Mouse (Mus musculus) MEL (cell line): ENCODE measurements at regions not wholly inside any gene's neighbourhood (a gene's known extent, or its start where the extent isn't known, plus 50 kb on each side); places are given as distances from the start of the nearest gene placed in this dataset.

Source experiments
- DNase-seq: peaks from one replicate; pipeline ENCODE4 v3.0.0; 2011; ENCODE audit warnings: low read depth, low spot score
- H3K27ac ChIP-seq: 2 replicates; pipeline ENCODE4 v1.5.1; 2012; ENCODE audit warnings: low read depth, mild to moderate bottlenecking, control low read depth, low read length, moderate library complexity; ENCODE audit not compliant: control insufficient read depth
- H3K27me3 ChIP-seq, 2 experiments: fragments of 150-350 bp in 1 of 2; sonication (generic) in 1 of 2; 2 replicates each; pipeline ENCODE4 v1.6.1; 2012; ENCODE audit warnings: low read length in 2 of 2, mild to moderate bottlenecking in 2 of 2, improper control_type of control experiment in 1 of 2, moderate library complexity in 1 of 2; ENCODE audit not compliant: insufficient read depth in 2 of 2, control insufficient read depth in 1 of 2
- H3K36me3 ChIP-seq, 2 experiments: 2 replicates each; pipeline ENCODE4 v1.6.1; 2012 to 2014; ENCODE audit warnings: low read length in 2 of 2, improper control_type of control experiment in 1 of 2, inconsistent platforms in 1 of 2, mild to moderate bottlenecking in 1 of 2; ENCODE audit not compliant: insufficient read depth in 2 of 2, control insufficient read depth in 1 of 2
- H3K4me1 ChIP-seq, 2 experiments: fragments of 150-350 bp in 1 of 2; sonication (generic) in 1 of 2; 2 replicates each; pipeline ENCODE4 v1.6.1; 2012; ENCODE audit warnings: low read length in 2 of 2, improper control_type of control experiment in 1 of 2, mild to moderate bottlenecking in 1 of 2; ENCODE audit not compliant: insufficient read depth in 2 of 2, control insufficient read depth in 1 of 2
- H3K4me3 ChIP-seq, 2 experiments: fragments of 150-350 bp in 1 of 2; sonication (generic) in 1 of 2; 2 replicates each; pipeline ENCODE4 v1.5.1; 2012; ENCODE audit warnings: low read depth in 2 of 2, low read length in 2 of 2, mild to moderate bottlenecking in 2 of 2, moderate library complexity in 2 of 2, control low read depth in 1 of 2, improper control_type of control experiment in 1 of 2; ENCODE audit not compliant: control insufficient read depth in 1 of 2, insufficient read depth in 1 of 2
- H3K79me2 ChIP-seq: 2 replicates; pipeline ENCODE4 v1.6.1; 2012; ENCODE audit warnings: mild to moderate bottlenecking, low read length, moderate library complexity; ENCODE audit not compliant: control insufficient read depth, poor library complexity, insufficient read depth
- H3K9ac ChIP-seq: 2 replicates; pipeline ENCODE4 v1.6.1; 2012; ENCODE audit warnings: low read depth, mild to moderate bottlenecking, control low read depth, low read length, moderate library complexity; ENCODE audit not compliant: control insufficient read depth, poor library complexity, severe bottlenecking
- H3K9me3 ChIP-seq: fragments of 150-350 bp; sonication (generic); replicated peaks from 2 replicates; pipeline ENCODE4 v1.6.1; 2012; ENCODE audit warnings: mild to moderate bottlenecking, low read length, improper control_type of control experiment, moderate library complexity; ENCODE audit not compliant: insufficient read depth
- BHLHE40 ChIP-seq: IDR thresholded peaks from 2 replicates; pipeline ENCODE4 v1.6.1; 2012; ENCODE audit warnings: low read depth, mild to moderate bottlenecking, inconsistent platforms, low read length, improper control_type of control experiment, borderline replicate concordance
- CHD2 ChIP-seq: IDR thresholded peaks from 2 replicates; pipeline ENCODE4 v1.6.1; 2011; ENCODE audit warnings: low read length, improper control_type of control experiment
- E2F4 ChIP-seq: IDR thresholded peaks from 2 replicates; pipeline ENCODE4 v1.6.1; 2011; ENCODE audit warnings: low read depth, low read length, improper control_type of control experiment, borderline replicate concordance
- ELF1 ChIP-seq: IDR thresholded peaks from 2 replicates; pipeline ENCODE4 v1.6.1; 2014; ENCODE audit warnings: low read depth, mild to moderate bottlenecking, inconsistent platforms, low read length, improper control_type of control experiment, moderate library complexity
- EP300 ChIP-seq, 2 experiments: IDR thresholded peaks; 2 replicates each; pipeline ENCODE4 v1.6.1; 2011; ENCODE audit warnings: improper control_type of control experiment in 2 of 2, low read length in 2 of 2, low read depth in 1 of 2, mild to moderate bottlenecking in 1 of 2
- GABPA ChIP-seq: IDR thresholded peaks from 2 replicates; pipeline ENCODE4 v1.6.1; 2012; ENCODE audit warnings: low read depth, mild to moderate bottlenecking, inconsistent platforms, low read length, improper control_type of control experiment, moderate library complexity
- HCFC1 ChIP-seq: IDR thresholded peaks from 2 replicates; pipeline ENCODE4 v1.6.1; 2012; ENCODE audit warnings: low read depth, mild to moderate bottlenecking, inconsistent platforms, low read length, improper control_type of control experiment, moderate library complexity
- JUND ChIP-seq: IDR thresholded peaks from 2 replicates; pipeline ENCODE4 v1.6.1; 2011; ENCODE audit warnings: low read depth, mild to moderate bottlenecking, improper control_type of control experiment, low read length
- MAFK ChIP-seq: IDR thresholded peaks from 2 replicates; pipeline ENCODE4 v1.6.1; 2011; ENCODE audit warnings: low read depth, mild to moderate bottlenecking, low read length, improper control_type of control experiment, borderline replicate concordance
- MAX ChIP-seq: IDR thresholded peaks from 2 replicates; pipeline ENCODE4 v1.6.1; 2011; ENCODE audit warnings: low read length, improper control_type of control experiment
- MAZ ChIP-seq: IDR thresholded peaks from 2 replicates; pipeline ENCODE4 v1.6.1; 2012; ENCODE audit warnings: low read depth, mild to moderate bottlenecking, inconsistent platforms, low read length, improper control_type of control experiment
- MXI1 ChIP-seq: IDR thresholded peaks from 2 replicates; pipeline ENCODE4 v1.6.1; 2011; ENCODE audit warnings: mild to moderate bottlenecking, low read depth, low read length, improper control_type of control experiment
- MYB ChIP-seq: IDR thresholded peaks from 2 replicates; pipeline ENCODE4 v1.6.1; 2011; ENCODE audit warnings: mild to moderate bottlenecking, low read depth, low read length, improper control_type of control experiment
- NRF1 ChIP-seq: IDR thresholded peaks from 2 replicates; pipeline ENCODE4 v1.6.1; 2014; ENCODE audit warnings: low read depth, mild to moderate bottlenecking, inconsistent platforms, low read length, improper control_type of control experiment, moderate library complexity; ENCODE audit not compliant: poor library complexity, insufficient read depth, severe bottlenecking
- POLR2A ChIP-seq, 2 experiments: IDR thresholded peaks; 2 replicates each; pipeline ENCODE4 v1.6.1; 2011 to 2012; ENCODE audit warnings: low read length in 2 of 2, mild to moderate bottlenecking in 2 of 2, control low read depth in 1 of 2, improper control_type of control experiment in 1 of 2, low read depth in 1 of 2, moderate library complexity in 1 of 2; ENCODE audit not compliant: control insufficient read depth in 1 of 2, insufficient read depth in 1 of 2, poor library complexity in 1 of 2
- POLR2AphosphoS2 ChIP-seq: IDR thresholded peaks from 2 replicates; pipeline ENCODE4 v1.6.1; 2011; ENCODE audit warnings: low read length, improper control_type of control experiment
- POLR2AphosphoS5 ChIP-seq: IDR thresholded peaks from 2 replicates; pipeline ENCODE4 v1.6.1; 2012; ENCODE audit warnings: low read depth, borderline replicate concordance, mild to moderate bottlenecking, inconsistent platforms, low read length, moderate library complexity, mixed read lengths
- RAD21 ChIP-seq: IDR thresholded peaks from 2 replicates; pipeline ENCODE4 v1.6.1; 2011; ENCODE audit warnings: mild to moderate bottlenecking, low read depth, low read length, improper control_type of control experiment
- RCOR1 ChIP-seq: IDR thresholded peaks from 2 replicates; pipeline ENCODE4 v1.6.1; 2012; ENCODE audit warnings: low read depth, mild to moderate bottlenecking, inconsistent platforms, low read length, improper control_type of control experiment
- SIN3A ChIP-seq: IDR thresholded peaks from 2 replicates; pipeline ENCODE4 v1.6.1; 2012; ENCODE audit warnings: low read length, improper control_type of control experiment, inconsistent platforms
- SMC3 ChIP-seq: IDR thresholded peaks from 2 replicates; pipeline ENCODE4 v1.6.1; 2011; ENCODE audit warnings: low read depth, low read length, improper control_type of control experiment
- TAL1 ChIP-seq: IDR thresholded peaks from 2 replicates; pipeline ENCODE4 v1.6.1; 2012; ENCODE audit warnings: mild to moderate bottlenecking, inconsistent platforms, low read length, moderate library complexity, mixed read lengths
- TBP ChIP-seq: IDR thresholded peaks from 2 replicates; pipeline ENCODE4 v1.8.0; 2011; ENCODE audit warnings: low read depth, low read length, improper control_type of control experiment
- USF2 ChIP-seq, 2 experiments: IDR thresholded peaks; 2 replicates each; pipeline ENCODE4 v1.6.1; 2011 to 2012; ENCODE audit warnings: improper control_type of control experiment in 2 of 2, low read length in 2 of 2, borderline replicate concordance in 1 of 2, inconsistent platforms in 1 of 2, low read depth in 1 of 2, mild to moderate bottlenecking in 1 of 2; ENCODE audit not compliant: insufficient read depth in 1 of 2
- ZC3H11A ChIP-seq: IDR thresholded peaks from 2 replicates; pipeline ENCODE4 v1.6.1; 2012; ENCODE audit warnings: low read depth, mild to moderate bottlenecking, inconsistent platforms, low read length, improper control_type of control experiment
- ZMIZ1 ChIP-seq: IDR thresholded peaks from 2 replicates; pipeline ENCODE4 v1.6.1; 2012; ENCODE audit warnings: low read depth, mild to moderate bottlenecking, inconsistent platforms, low read length, improper control_type of control experiment, moderate library complexity

GRCm38 (mm10) chr12:12837775-12838174 lies 103.9 kb downstream of the Mycn start:
- no peak for DNase-seq
- TF ChIP-seq BHLHE40 = no peak
- TF ChIP-seq POLR2AphosphoS5 = no peak
- TF ChIP-seq MAZ = no peak
- TF ChIP-seq RAD21 = no peak
- no peak for TF ChIP-seq ELF1
- TF ChIP-seq E2F4 = no peak
- no peak for TF ChIP-seq SIN3A
- no peak for TF ChIP-seq GABPA
- TF ChIP-seq JUND = no peak
- no peak for TF ChIP-seq POLR2A (IDR thresholded peaks at IDR 0.05; ENCODE audit: control insufficient read depth in 1 of 2, insufficient read depth in 1 of 2, low read depth in 1 of 2, low read length in 2 of 2, poor library complexity in 1 of 2)
- TF ChIP-seq MYB = no peak
- TF ChIP-seq MXI1 = no peak
- no peak for TF ChIP-seq TBP
- no peak for TF ChIP-seq HCFC1
- no peak for TF ChIP-seq EP300 (IDR thresholded peaks at IDR 0.05; ENCODE audit: low read depth in 1 of 2, low read length in 2 of 2)
- no peak for TF ChIP-seq SMC3
- no peak for TF ChIP-seq MAFK
- no peak for TF ChIP-seq RCOR1
- no peak for TF ChIP-seq ZMIZ1
- TF ChIP-seq NRF1 = no peak
- TF ChIP-seq, all 39 proteins: peak for 0
- no peak overlapping the region for H3K27ac ChIP-seq
- H3K36me3 ChIP-seq = no peaks in the 10 kb centered on the region
- no peak overlapping the region for H3K4me3 ChIP-seq
- H3K4me1 ChIP-seq = no peaks in the 10 kb centered on the region
- no peaks in the 10 kb centered on the region for H3K79me2 ChIP-seq
- H3K9me3 ChIP-seq = no peaks in the 10 kb centered on the region
- H3K27me3 ChIP-seq = no peaks in the 10 kb centered on the region; a peak in 1 of 4 replicates
- H3K9ac ChIP-seq = no peak overlapping the region

GRCm38 (mm10) chr12:12827821-12828641 lies 113.7 kb downstream of the Mycn start:
- H3K36me3 ChIP-seq = no peaks in the 10 kb centered on the region
- H3K9ac ChIP-seq = no peak overlapping the region
- no peak overlapping the region for H3K4me3 ChIP-seq
- no peaks in the 10 kb centered on the region for H3K9me3 ChIP-seq
- H3K4me1 ChIP-seq = no peaks in the 10 kb centered on the region
- H3K27me3 ChIP-seq = no peaks in the 10 kb centered on the region; a peak in 1 of 4 replicates
- H3K27ac ChIP-seq = no peak overlapping the region
- no peak for DNase-seq
- TF ChIP-seq TBP = no peak
- no peak for TF ChIP-seq POLR2AphosphoS2
- no peak for TF ChIP-seq USF2 (IDR thresholded peaks at IDR 0.05; ENCODE audit: borderline replicate concordance in 1 of 2, insufficient read depth in 1 of 2, low read depth in 1 of 2, low read length in 2 of 2)
- no peak for TF ChIP-seq MXI1
- TF ChIP-seq MAX = no peak
- TF ChIP-seq TAL1 = no peak
- no peak for TF ChIP-seq SMC3
- TF ChIP-seq NRF1 = no peak
- TF ChIP-seq JUND = no peak
- no peak for TF ChIP-seq HCFC1
- no peak for TF ChIP-seq EP300 (IDR thresholded peaks at IDR 0.05; ENCODE audit: low read depth in 1 of 2, low read length in 2 of 2)
- no peak for TF ChIP-seq E2F4
- TF ChIP-seq CHD2 = no peak
- TF ChIP-seq ZC3H11A = no peak
- no peaks in the 10 kb centered on the region for H3K79me2 ChIP-seq
